Mouse (Mus musculus): Measurements from ENCODE around the gene Ran.

Ran gene

DNA sequence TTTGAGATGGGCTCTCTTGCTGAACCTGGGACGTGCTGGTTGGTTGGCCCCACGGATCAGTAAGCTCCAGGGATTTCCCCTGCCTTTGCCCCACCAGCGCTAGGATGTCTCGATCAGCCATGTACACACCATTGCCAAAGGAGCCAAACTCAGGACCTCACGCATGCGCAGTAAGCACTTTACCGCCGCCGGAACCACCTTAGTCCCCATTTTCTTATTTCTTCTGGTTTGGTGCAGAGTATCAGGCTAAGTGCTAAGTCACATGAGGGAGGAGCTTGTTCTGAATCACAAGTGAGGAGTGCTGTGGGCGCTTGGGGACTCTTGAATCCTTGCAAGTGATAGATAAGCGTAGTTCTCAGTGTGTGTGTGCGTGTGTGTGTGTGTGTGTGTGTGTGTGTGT lies 45.4 kb downstream of the Ran start:
- no peak for DNase-seq

- DNase-seq, result peak; percentile 33
These were observed 46.1 kb downstream of the Ran start for GRCm38 (mm10) chr5:129065946-129066345.

- peak; percentile 14 for DNase-seq
These were observed 46.8 kb downstream of the Ran start for GRCm38 (mm10) chr5:129066541-129067230.

DNA sequence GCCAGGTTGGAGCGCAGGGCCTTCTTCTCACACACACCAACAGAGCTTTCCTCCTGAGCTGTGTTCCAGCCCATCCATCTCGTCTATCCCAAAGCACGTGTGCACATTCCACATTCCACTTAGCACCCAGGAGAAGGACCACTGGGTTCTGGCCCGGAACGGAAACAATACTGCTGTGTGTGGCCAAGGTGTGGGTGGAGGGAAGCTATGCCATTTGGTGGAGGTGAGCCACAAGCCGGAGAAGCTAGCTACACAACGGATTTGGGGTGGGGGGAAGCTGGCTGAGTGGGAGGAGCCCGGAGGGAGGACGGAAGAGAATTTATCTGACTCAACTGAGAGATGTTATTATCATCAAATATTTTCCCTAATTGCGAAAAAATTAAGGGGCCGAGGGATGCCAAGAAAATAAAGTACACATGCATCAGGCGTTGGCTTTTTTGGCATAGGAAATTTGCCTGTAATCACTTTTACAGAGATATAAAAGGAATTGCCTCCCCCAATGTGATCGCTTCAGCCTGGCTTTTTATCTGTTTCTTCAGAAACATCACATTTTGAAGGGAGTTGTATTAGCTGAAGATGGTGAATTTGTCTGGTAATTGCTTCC lies 47.5 kb downstream of the Ran start:
- DNase-seq, result peak; percentile 26

DNA sequence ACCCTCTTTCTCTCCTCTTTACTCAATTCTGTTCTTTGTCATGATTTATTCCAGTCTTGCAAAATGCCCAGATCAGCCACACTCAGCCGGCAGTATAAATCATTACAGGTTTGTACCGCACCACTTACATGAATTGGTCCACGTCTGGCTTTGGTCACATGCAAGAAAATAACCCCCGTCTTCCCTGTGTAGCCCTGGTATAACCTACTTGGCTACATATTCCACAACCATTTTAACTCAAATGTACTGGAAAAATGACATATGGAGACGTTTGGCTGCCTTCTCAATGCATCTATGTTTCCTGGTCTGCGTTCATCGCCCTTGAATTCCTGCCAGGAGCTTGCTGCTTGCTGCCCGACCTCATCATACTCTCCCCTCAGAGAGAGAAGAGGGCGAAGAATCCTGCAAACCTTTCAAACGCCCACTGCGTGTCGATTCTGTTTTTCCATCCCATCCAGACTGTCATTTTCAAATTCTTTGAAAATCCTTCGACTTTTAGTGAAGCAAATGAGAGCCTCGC lies 52.0 kb downstream of the Ran start:
- no peak for DNase-seq

GRCm38 (mm10) chr5:129073404-129073803 lies 53.5 kb downstream of the Ran start:
- DNase-seq, result no peak

All from kidney, postnatal 10 days (tissue).